Mouse (Mus musculus) heart, postnatal 36 days (tissue): ENCODE results near the gene Sort1. TPM values are rescaled to one million over a fixed set of nuclear protein-coding genes. Genes with fewer than 3 reads are reported as not detected.
A peak's percentile ranks its signal among the peaks of the same experiment; 100 is the strongest.

ENCODE experiments used
- DNase-seq, 2 experiments: peaks; one replicate each; pipeline ENCODE4 v3.0.0; 2021 to 2022
- intact Hi-C: fragments of 180-260 bp; cut with DNase I; formaldehyde crosslinking; loops from one replicate; pipeline ENCODE4 v1.15.1; 2025
- total RNA-seq, 2 experiments: library from RNA; stranded (reverse); gene quantifications; 2 replicates each; pipeline ENCODE4 v1.2.3; 2021

Sort1 gene
- total RNA-seq, 2 experiments from 2014 or later: 18.7 to 20.3 TPM

GRCm38 (mm10) chr3:108322962-108323361, 39.1 kb downstream of the Sort1 start:
- intact Hi-C loops: no loop called here
- no peak for DNase-seq

GRCm38 (mm10) chr3:108324837-108325236, 41.0 kb downstream of the Sort1 start:
- no peak for DNase-seq
- intact Hi-C loops: loop anchor here (5.0 kb wide), 1 partner anchor 43 kb away; the partner anchor contains the start of gene Sort1

- DNase-seq: no peak
Measured at GRCm38 (mm10) chr3:108325521-108325920, 41.6 kb downstream of the Sort1 start.

GRCm38 (mm10) chr3:108327275-108327674, 43.4 kb downstream of the Sort1 start:
- DNase-seq: no peak
- intact Hi-C loops: loop anchor here (5.0 kb wide), 1 partner anchor 45 kb away; the partner anchor contains the start of gene Sort1

More at GRCm38 (mm10) chr3:108325521-108325920, 41.6 kb downstream of the Sort1 start:
- intact Hi-C loops: loop anchor here (5.0 kb wide), 1 partner anchor 43 kb away; the partner anchor contains the start of gene Sort1

- DNase-seq: peak in 1 of 2 experiments; percentile 16
- intact Hi-C loops: loop anchor here (5.0 kb wide), 1 partner anchor 46 kb away; the partner anchor contains the start of gene Sort1
Measured at GRCm38 (mm10) chr3:108327916-108328315, 44.0 kb downstream of the Sort1 start.

- intact Hi-C loops: loop anchor here (5.0 kb wide), 1 partner anchor 46 kb away; the partner anchor contains the start of gene Sort1
- DNase-seq: peak; percentile 55 to 62
Measured at GRCm38 (mm10) chr3:108328441-108328841, 44.6 kb downstream of the Sort1 start.

GRCm38 (mm10) chr3:108330812-108331211, 46.9 kb downstream of the Sort1 start:
- DNase-seq: no peak
- intact Hi-C loops: no loop called here

GRCm38 (mm10) chr3:108336878-108337277, 53.0 kb downstream of the Sort1 start:
- intact Hi-C loops: no loop called here
- DNase-seq: no peak

- DNase-seq: no peak
- intact Hi-C loops: loop anchor here (5.0 kb wide), 1 partner anchor 59 kb away; the partner anchor contains the start of gene Sort1
Measured at GRCm38 (mm10) chr3:108341040-108341439, 57.2 kb downstream of the Sort1 start.

GRCm38 (mm10) chr3:108342185-108342584, 58.3 kb downstream of the Sort1 start:
- intact Hi-C loops: loop anchor here (5.0 kb wide), 1 partner anchor 60 kb away; the partner anchor contains the start of gene Sort1
- DNase-seq: no peak

- intact Hi-C loops: no loop called here
- DNase-seq: no peak
Measured at GRCm38 (mm10) chr3:108345855-108346254, 62.0 kb downstream of the Sort1 start.

GRCm38 (mm10) chr3:108348376-108348775, 64.5 kb downstream of the Sort1 start:
- no peak for DNase-seq

GRCm38 (mm10) chr3:108355245-108355644, 71.4 kb downstream of the Sort1 start:
- intact Hi-C loops: no loop called here
- no peak for DNase-seq

More at GRCm38 (mm10) chr3:108348376-108348775, 64.5 kb downstream of the Sort1 start:
- intact Hi-C loops: no loop called here

- DNase-seq: no peak
- intact Hi-C loops: no loop called here
Measured at GRCm38 (mm10) chr3:108357051-108357450, 73.2 kb downstream of the Sort1 start.

GRCm38 (mm10) chr3:108358445-108358844, 74.6 kb downstream of the Sort1 start:
- no peak for DNase-seq
- intact Hi-C loops: no loop called here

GRCm38 (mm10) chr3:108360894-108361293, 77.0 kb downstream of the Sort1 start:
- intact Hi-C loops: no loop called here
- DNase-seq: no peak

- intact Hi-C loops: no loop called here
- DNase-seq: no peak
Measured at GRCm38 (mm10) chr3:108363626-108364025, 79.7 kb downstream of the Sort1 start.

GRCm38 (mm10) chr3:108364270-108364995, 80.6 kb downstream of the Sort1 start, which contains the start of gene Mybphl:
Mybphl (plus strand) TSS chr3:108364911.
- intact Hi-C loops: no loop called here
- no peak for DNase-seq

- no peak for DNase-seq
- intact Hi-C loops: no loop called here
Measured at GRCm38 (mm10) chr3:108367173-108367572, 83.3 kb downstream of the Sort1 start.

- intact Hi-C loops: no loop called here
Measured at GRCm38 (mm10) chr3:108367828-108368227, 83.9 kb downstream of the Sort1 start.

GRCm38 (mm10) chr3:108368721-108369120, 84.8 kb downstream of the Sort1 start:
- intact Hi-C loops: no loop called here
- no peak for DNase-seq

More at GRCm38 (mm10) chr3:108367828-108368227, 83.9 kb downstream of the Sort1 start:
- no peak for DNase-seq

- intact Hi-C loops: no loop called here
- no peak for DNase-seq
Measured at GRCm38 (mm10) chr3:108372274-108372673, 88.4 kb downstream of the Sort1 start.
